Mouse (Mus musculus): ENCODE results near the gene Coro7. TPM values are rescaled to one million over a fixed set of nuclear protein-coding genes. Genes with fewer than 3 reads are reported as not detected.

The Coro7 gene
- polyA plus RNA-seq, 1 experiment from 2014 or later = 11.2 TPM

DNA sequence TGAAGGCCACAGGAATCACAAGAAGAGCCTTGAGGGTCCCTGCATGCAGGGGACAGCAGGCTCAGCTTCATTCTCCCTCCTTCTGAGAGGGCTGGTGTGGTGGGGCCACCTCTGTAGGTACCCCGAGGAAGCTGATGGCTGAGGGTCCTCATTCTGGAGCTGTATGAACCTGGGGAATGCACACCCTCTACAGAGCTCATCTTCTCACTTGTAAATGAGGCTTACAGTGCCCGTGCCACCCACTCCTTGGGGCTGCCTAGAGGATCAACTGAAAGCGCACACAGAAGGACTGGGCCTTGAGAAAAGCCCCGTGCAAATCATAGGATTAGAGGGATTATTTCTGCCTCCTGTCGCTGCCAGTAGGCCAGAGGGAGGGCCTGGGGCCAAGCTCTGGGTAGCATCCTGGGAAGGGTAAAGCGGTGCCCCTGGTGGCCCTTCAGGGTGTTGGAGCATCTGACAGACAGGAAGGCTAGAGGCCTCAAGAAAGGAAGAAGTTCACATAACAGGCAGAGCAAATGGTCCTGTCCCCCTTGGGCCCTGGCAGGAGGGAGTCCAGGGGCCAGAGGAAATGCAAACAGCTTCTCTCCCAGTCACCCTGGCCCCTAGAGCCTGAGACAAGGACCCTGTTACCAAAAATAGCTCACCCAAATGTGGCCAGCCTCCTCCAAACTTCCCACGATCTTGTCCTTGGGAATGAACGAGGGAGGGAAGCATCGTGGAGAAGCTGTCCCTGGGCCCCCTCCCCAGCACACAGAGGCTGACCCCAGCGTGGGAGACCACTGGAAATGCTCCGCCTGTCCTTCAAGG lies 23.6 kb downstream of the Coro7 start:
- Histone ChIP-seq H3K27ac (peak overlapping the region; percentile 79), H3K9ac (peak overlapping the region; percentile 42), H3K9me3 (replicated peaks) (no peaks in the 10 kb centered on the region), H3K27me3 (no peaks in the 10 kb centered on the region), H3K36me3 (peaks cover 5% of the 10 kb centered on the region; the same call in 1 of the 2 replicates), H3K4me3 (no peak overlapping the region), H3K4me1 (replicated peaks) (peaks cover 70% of the 10 kb centered on the region), H3K4me2 (peak overlapping the region; percentile 3)
- WGBS = 21% methylated on average over 11 of the region's 11 CpGs
- ATAC-seq (replicated peaks; ENCODE audit: insufficient number of reproducible peaks, insufficient read depth, low FRiP score, low read depth) = 0 out of 2 replicates have a peak, but pooled peaks have one; percentile 2

GRCm38 (mm10) chr16:4655251-4655734 lies 24.3 kb downstream of the Coro7 start:
- H3K9ac ChIP-seq = peak overlapping the region; percentile 34
- H3K4me3 ChIP-seq = no peak overlapping the region
- peak; percentile 23; the same call in 1 of the 2 replicates for ATAC-seq (replicated peaks; ENCODE audit: insufficient number of reproducible peaks, insufficient read depth, low FRiP score, low read depth)
- H3K9me3 ChIP-seq (replicated peaks) = no peaks in the 10 kb centered on the region
- 37% methylated on average over 4 of the region's 4 CpGs for WGBS
- no peak overlapping the region for H3K4me2 ChIP-seq
- H3K4me1 ChIP-seq (replicated peaks) = peaks cover 72% of the 10 kb centered on the region
- peaks cover 10% of the 10 kb centered on the region for H3K36me3 ChIP-seq
- H3K27me3 ChIP-seq = no peaks in the 10 kb centered on the region
- peak overlapping the region; percentile 79 for H3K27ac ChIP-seq

- Histone ChIP-seq H3K4me2 (no peak overlapping the region), H3K4me3 (no peak overlapping the region), H3K9me3 (replicated peaks) (no peaks in the 10 kb centered on the region), H3K36me3 (peaks cover 16% of the 10 kb centered on the region), H3K27me3 (no peaks in the 10 kb centered on the region), H3K4me1 (replicated peaks) (peaks cover 77% of the 10 kb centered on the region), H3K9ac (peak overlapping the region; percentile 34; the same call in 1 of the 2 replicates), H3K27ac (peak overlapping the region; percentile 79)
- ATAC-seq (replicated peaks; ENCODE audit: insufficient number of reproducible peaks, insufficient read depth, low FRiP score, low read depth) = no peak
- WGBS = 68% methylated on average over 10 of the region's 10 CpGs
Measured at GRCm38 (mm10) chr16:4654706-4655105, 24.9 kb downstream of the Coro7 start.

- no peak overlapping the region for H3K4me3 ChIP-seq
- H3K27ac ChIP-seq = peak overlapping the region; percentile 56
- peaks cover 31% of the 10 kb centered on the region for H3K36me3 ChIP-seq
- H3K9ac ChIP-seq = no peak overlapping the region
- H3K4me2 ChIP-seq = no peak overlapping the region
- no peaks in the 10 kb centered on the region for H3K27me3 ChIP-seq
- no peak for ATAC-seq (replicated peaks; ENCODE audit: insufficient number of reproducible peaks, insufficient read depth, low FRiP score, low read depth)
- WGBS = 53% methylated on average over 4 of the region's 4 CpGs
- peaks cover 82% of the 10 kb centered on the region for H3K4me1 ChIP-seq (replicated peaks)
- H3K9me3 ChIP-seq (replicated peaks) = no peaks in the 10 kb centered on the region
Measured at GRCm38 (mm10) chr16:4652707-4653416, 26.7 kb downstream of the Coro7 start.

GRCm38 (mm10) chr16:4651624-4652023 lies 28.0 kb downstream of the Coro7 start:
- no peak overlapping the region for H3K4me3 ChIP-seq
- H3K4me2 ChIP-seq = no peak overlapping the region
- H3K9ac ChIP-seq = no peak overlapping the region
- H3K27ac ChIP-seq = peak overlapping the region; percentile 56
- H3K36me3 ChIP-seq = peaks cover 31% of the 10 kb centered on the region
- no peak for ATAC-seq (replicated peaks; ENCODE audit: insufficient number of reproducible peaks, insufficient read depth, low FRiP score, low read depth)
- H3K9me3 ChIP-seq (replicated peaks) = no peaks in the 10 kb centered on the region
- no peaks in the 10 kb centered on the region for H3K27me3 ChIP-seq
- 61% methylated on average over 7 of the region's 7 CpGs for WGBS
- H3K4me1 ChIP-seq (replicated peaks) = peaks cover 89% of the 10 kb centered on the region

DNA sequence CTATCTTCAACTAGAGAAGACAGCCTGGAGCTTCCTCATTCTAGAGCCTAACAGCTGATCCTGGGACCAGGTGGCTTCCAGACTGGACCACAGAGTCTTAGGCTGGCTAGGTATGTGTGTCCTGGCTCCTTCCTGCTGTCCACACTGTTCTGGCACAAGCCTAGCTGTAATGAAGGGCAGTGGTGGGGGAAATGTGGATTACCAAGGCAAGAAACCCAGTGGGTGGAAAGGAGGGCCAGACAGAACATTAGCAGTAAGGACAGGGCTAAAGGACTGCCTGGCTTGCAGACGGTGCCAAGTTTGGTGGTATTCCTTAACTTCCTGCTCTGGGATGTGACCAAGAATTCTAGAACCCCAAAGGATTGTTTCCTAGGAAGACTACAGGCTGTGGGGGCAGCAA lies 28.5 kb downstream of the Coro7 start:
- Histone ChIP-seq H3K27ac (peak overlapping the region; percentile 56), H3K9me3 (replicated peaks) (no peaks in the 10 kb centered on the region), H3K27me3 (no peaks in the 10 kb centered on the region), H3K9ac (no peak overlapping the region), H3K4me1 (replicated peaks) (peaks cover 89% of the 10 kb centered on the region), H3K4me2 (no peak overlapping the region), H3K4me3 (no peak overlapping the region), H3K36me3 (peaks cover 31% of the 10 kb centered on the region)
- 68% methylated on average over 1 of the region's 1 CpGs for WGBS
- no peak for ATAC-seq (replicated peaks; ENCODE audit: insufficient number of reproducible peaks, insufficient read depth, low FRiP score, low read depth)

- H3K9ac ChIP-seq = no peak overlapping the region
- 90% methylated on average over 3 of the region's 3 CpGs for WGBS
- ATAC-seq (replicated peaks; ENCODE audit: insufficient number of reproducible peaks, insufficient read depth, low FRiP score, low read depth) = no peak
- peaks cover 31% of the 10 kb centered on the region for H3K36me3 ChIP-seq
- no peaks in the 10 kb centered on the region for H3K9me3 ChIP-seq (replicated peaks)
- peaks cover 89% of the 10 kb centered on the region for H3K4me1 ChIP-seq (replicated peaks)
- H3K4me3 ChIP-seq = no peak overlapping the region
- H3K27ac ChIP-seq = no peak overlapping the region
- no peak overlapping the region for H3K4me2 ChIP-seq
- H3K27me3 ChIP-seq = no peaks in the 10 kb centered on the region
Measured at GRCm38 (mm10) chr16:4650161-4650560, 29.4 kb downstream of the Coro7 start.

GRCm38 (mm10) chr16:4649692-4650091 lies 29.9 kb downstream of the Coro7 start:
- Histone ChIP-seq H3K27ac (no peak overlapping the region), H3K4me3 (no peak overlapping the region), H3K4me2 (no peak overlapping the region), H3K9ac (no peak overlapping the region), H3K36me3 (peaks cover 31% of the 10 kb centered on the region), H3K27me3 (no peaks in the 10 kb centered on the region), H3K4me1 (replicated peaks) (peaks cover 88% of the 10 kb centered on the region), H3K9me3 (replicated peaks) (no peaks in the 10 kb centered on the region)
- 92% methylated on average over 11 of the region's 11 CpGs for WGBS
- no peak for ATAC-seq (replicated peaks; ENCODE audit: insufficient number of reproducible peaks, insufficient read depth, low FRiP score, low read depth)

- no peaks in the 10 kb centered on the region for H3K27me3 ChIP-seq
- H3K36me3 ChIP-seq = peaks cover 31% of the 10 kb centered on the region
- no peak overlapping the region for H3K4me2 ChIP-seq
- H3K4me1 ChIP-seq (replicated peaks) = peaks cover 88% of the 10 kb centered on the region
- H3K9ac ChIP-seq = no peak overlapping the region
- no peak for ATAC-seq (replicated peaks; ENCODE audit: insufficient number of reproducible peaks, insufficient read depth, low FRiP score, low read depth)
- no peaks in the 10 kb centered on the region for H3K9me3 ChIP-seq (replicated peaks)
- no peak overlapping the region for H3K4me3 ChIP-seq
- WGBS = 87% methylated on average over 5 of the region's 5 CpGs
- no peak overlapping the region for H3K27ac ChIP-seq
Measured at GRCm38 (mm10) chr16:4649211-4649610, 30.4 kb downstream of the Coro7 start.

GRCm38 (mm10) chr16:4648416-4649023 lies 31.1 kb downstream of the Coro7 start:
- ATAC-seq (replicated peaks; ENCODE audit: insufficient number of reproducible peaks, insufficient read depth, low FRiP score, low read depth) = no peak
- Histone ChIP-seq H3K4me3 (no peak overlapping the region), H3K27me3 (no peaks in the 10 kb centered on the region), H3K9me3 (replicated peaks) (no peaks in the 10 kb centered on the region), H3K9ac (no peak overlapping the region), H3K36me3 (peaks cover 31% of the 10 kb centered on the region), H3K4me1 (replicated peaks) (peaks cover 90% of the 10 kb centered on the region), H3K4me2 (no peak overlapping the region), H3K27ac (no peak overlapping the region)
- 88% methylated on average over 28 of the region's 28 CpGs for WGBS

DNA sequence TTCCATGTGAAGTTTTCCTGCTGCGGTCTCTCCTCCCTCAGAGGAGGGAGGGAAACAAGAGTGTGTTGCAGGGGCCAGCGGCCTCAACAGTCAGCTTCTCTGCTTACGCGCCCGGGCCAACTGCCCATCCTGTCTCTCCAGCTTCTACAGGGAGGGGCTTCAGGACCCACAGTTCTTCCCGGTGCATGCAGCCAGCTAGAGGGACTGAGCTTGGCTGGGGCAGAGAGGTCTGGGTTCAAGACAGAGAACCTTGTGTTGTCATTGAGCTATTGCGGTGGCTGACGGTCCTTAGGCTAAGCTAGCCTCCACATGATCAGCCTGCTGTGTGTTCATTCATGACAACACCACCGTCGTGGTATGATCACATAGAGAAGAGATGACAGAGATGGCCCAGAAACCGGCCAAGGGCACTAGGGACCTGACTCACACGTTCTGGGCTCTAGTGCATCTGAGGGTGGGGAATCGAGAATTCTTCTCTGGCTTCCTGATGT lies 31.9 kb downstream of the Coro7 start:
- Histone ChIP-seq H3K36me3 (peaks cover 31% of the 10 kb centered on the region), H3K4me1 (replicated peaks) (peaks cover 90% of the 10 kb centered on the region), H3K9ac (0 out of 2 replicates have a peak overlapping the region, but pooled peaks have one; percentile 7), H3K27ac (peak overlapping the region; percentile 69), H3K4me3 (no peak overlapping the region), H3K4me2 (peak overlapping the region; percentile 21; the same call in 1 of the 2 replicates), H3K9me3 (replicated peaks) (no peaks in the 10 kb centered on the region), H3K27me3 (no peaks in the 10 kb centered on the region)
- 38% methylated on average over 13 of the region's 13 CpGs for WGBS
- no peak for ATAC-seq (replicated peaks; ENCODE audit: insufficient number of reproducible peaks, insufficient read depth, low FRiP score, low read depth)
